Mouse (Mus musculus): ENCODE measurements around the gene Apobec1. TPM values are rescaled to one million over a fixed set of nuclear protein-coding genes. Genes with fewer than 3 reads are reported as not detected.

Apobec1 gene
- polyA plus RNA-seq, 1 experiment from 2014 or later: 3.7 TPM

GRCm38 (mm10) chr6:122621066-122621465 is 18.8 kb upstream of the Apobec1 start:
- no peak overlapping the region for H3K9ac ChIP-seq
- no peak overlapping the region for H3K4me3 ChIP-seq
- H3K4me1 ChIP-seq: no peaks in the 10 kb centered on the region
- ATAC-seq: no peak
- H3K4me2 ChIP-seq: no peak overlapping the region
- H3K27ac ChIP-seq: no peak overlapping the region
- no peaks in the 10 kb centered on the region for H3K9me3 ChIP-seq (replicated peaks)
- no peaks in the 10 kb centered on the region for H3K36me3 ChIP-seq
- 77% methylated on average over 6 of the region's 6 CpGs for WGBS (ENCODE audit: insufficient replicate concordance)
- H3K27me3 ChIP-seq (replicated peaks): peaks cover 3% of the 10 kb centered on the region

- WGBS (ENCODE audit: insufficient replicate concordance): 51% methylated on average over 3 of the region's 3 CpGs
- Histone ChIP-seq H3K4me1 (no peaks in the 10 kb centered on the region), H3K4me3 (no peak overlapping the region)
Observed at GRCm38 (mm10) chr6:122616022-122616421, 13.8 kb upstream of the Apobec1 start.

GRCm38 (mm10) chr6:122614047-122614446 is 11.8 kb upstream of the Apobec1 start:
- H3K9ac ChIP-seq: no peak overlapping the region
- H3K27ac ChIP-seq: no peak overlapping the region
- no peak overlapping the region for H3K4me3 ChIP-seq
- H3K27me3 ChIP-seq (replicated peaks): no peaks in the 10 kb centered on the region
- H3K4me2 ChIP-seq: no peak overlapping the region
- no peaks in the 10 kb centered on the region for H3K9me3 ChIP-seq (replicated peaks)
- 31% methylated on average over 2 of the region's 2 CpGs for WGBS (ENCODE audit: insufficient replicate concordance)
- H3K4me1 ChIP-seq: peaks cover 15% of the 10 kb centered on the region
- no peak for ATAC-seq
- H3K36me3 ChIP-seq: no peaks in the 10 kb centered on the region

More at GRCm38 (mm10) chr6:122616022-122616421, 13.8 kb upstream of the Apobec1 start:
- Histone ChIP-seq H3K4me2 (no peak overlapping the region), H3K9ac (no peak overlapping the region), H3K27ac (no peak overlapping the region), H3K36me3 (no peaks in the 10 kb centered on the region), H3K9me3 (replicated peaks) (no peaks in the 10 kb centered on the region), H3K27me3 (replicated peaks) (no peaks in the 10 kb centered on the region)
- no peak for ATAC-seq

- Histone ChIP-seq H3K9me3 (replicated peaks) (no peaks in the 10 kb centered on the region), H3K27me3 (replicated peaks) (no peaks in the 10 kb centered on the region), H3K27ac (no peak overlapping the region), H3K4me3 (no peak overlapping the region), H3K9ac (no peak overlapping the region), H3K4me1 (peaks cover 28% of the 10 kb centered on the region), H3K36me3 (no peaks in the 10 kb centered on the region), H3K4me2 (no peak overlapping the region)
- WGBS (ENCODE audit: insufficient replicate concordance): 62% methylated on average over 4 of the region's 4 CpGs
- ATAC-seq: no peak
Observed at GRCm38 (mm10) chr6:122612426-122612825, 10.2 kb upstream of the Apobec1 start.

GRCm38 (mm10) chr6:122609771-122610170 is 7.5 kb upstream of the Apobec1 start, which contains the start of gene Gdf3:
Gene Gdf3 (minus strand): TSS chr6:122610087.
- Histone ChIP-seq H3K27ac (peak within 1 kb of the TSS; percentile 23; the same call in 1 of the 2 replicates), H3K4me3 (peak within 1 kb of the TSS; percentile 28), H3K9me3 (replicated peaks) (no peaks in the 10 kb centered on the region), H3K27me3 (replicated peaks) (no peaks in the 10 kb centered on the region), H3K4me1 (peaks cover 29% of the 10 kb centered on the region), H3K9ac (peak within 1 kb of the TSS; percentile 59), H3K4me2 (peak within 1 kb of the TSS; percentile 67), H3K36me3 (no peaks in the 10 kb centered on the region)
- 12% methylated on average over 14 of the region's 14 CpGs for WGBS (ENCODE audit: insufficient replicate concordance)
- peak; percentile 86 for ATAC-seq

GRCm38 (mm10) chr6:122609377-122609728 is 7.1 kb upstream of the Apobec1 start:
- Histone ChIP-seq H3K9ac (peak overlapping the region; percentile 59), H3K27ac (peak overlapping the region; percentile 23; the same call in 1 of the 2 replicates), H3K4me3 (peak overlapping the region; percentile 28), H3K27me3 (replicated peaks) (no peaks in the 10 kb centered on the region), H3K4me2 (peak overlapping the region; percentile 67), H3K36me3 (no peaks in the 10 kb centered on the region), H3K9me3 (replicated peaks) (no peaks in the 10 kb centered on the region), H3K4me1 (peaks cover 30% of the 10 kb centered on the region)
- 12% methylated on average over 9 of the region's 9 CpGs for WGBS (ENCODE audit: insufficient replicate concordance)
- ATAC-seq: peak; percentile 69

- peak overlapping the region; percentile 59 for H3K9ac ChIP-seq
- peak overlapping the region; percentile 67 for H3K4me2 ChIP-seq
- no peak for ATAC-seq
- H3K9me3 ChIP-seq (replicated peaks): no peaks in the 10 kb centered on the region
- peak overlapping the region; percentile 23; the same call in 1 of the 2 replicates for H3K27ac ChIP-seq
- WGBS (ENCODE audit: insufficient replicate concordance): 62% methylated on average over 10 of the region's 10 CpGs
- H3K4me3 ChIP-seq: peak overlapping the region; percentile 28
- H3K36me3 ChIP-seq: no peaks in the 10 kb centered on the region
- H3K4me1 ChIP-seq: peaks cover 30% of the 10 kb centered on the region
- H3K27me3 ChIP-seq (replicated peaks): no peaks in the 10 kb centered on the region
Observed at GRCm38 (mm10) chr6:122608434-122609376, 6.5 kb upstream of the Apobec1 start.

- H3K4me2 ChIP-seq: peak overlapping the region; percentile 67
- no peaks in the 10 kb centered on the region for H3K9me3 ChIP-seq (replicated peaks)
- peaks cover 34% of the 10 kb centered on the region for H3K4me1 ChIP-seq
- no peaks in the 10 kb centered on the region for H3K36me3 ChIP-seq
- no peak overlapping the region for H3K4me3 ChIP-seq
- H3K27ac ChIP-seq: no peak overlapping the region
- no peak overlapping the region for H3K9ac ChIP-seq
- no peak for ATAC-seq
- no peaks in the 10 kb centered on the region for H3K27me3 ChIP-seq (replicated peaks)
- WGBS (ENCODE audit: insufficient replicate concordance): 84% methylated on average over 12 of the region's 12 CpGs
Observed at GRCm38 (mm10) chr6:122607700-122608099, 5.5 kb upstream of the Apobec1 start.

- Histone ChIP-seq H3K36me3 (no peaks in the 10 kb centered on the region), H3K27ac (no peak overlapping the region), H3K9ac (no peak overlapping the region), H3K4me2 (no peak overlapping the region), H3K4me3 (no peak overlapping the region), H3K4me1 (peaks cover 36% of the 10 kb centered on the region), H3K27me3 (replicated peaks) (no peaks in the 10 kb centered on the region), H3K9me3 (replicated peaks) (no peaks in the 10 kb centered on the region)
- no peak for ATAC-seq
- 84% methylated on average over 11 of the region's 11 CpGs for WGBS (ENCODE audit: insufficient replicate concordance)
Observed at GRCm38 (mm10) chr6:122606661-122607060, 4.4 kb upstream of the Apobec1 start.

GRCm38 (mm10) chr6:122605483-122605882 is 3.2 kb upstream of the Apobec1 start:
- ATAC-seq: no peak
- WGBS (ENCODE audit: insufficient replicate concordance): 70% methylated on average over 8 of the region's 8 CpGs

GRCm38 (mm10) chr6:122604260-122604659 is 2.0 kb upstream of the Apobec1 start:
- no peak for ATAC-seq
- Histone ChIP-seq H3K4me2 (no peak overlapping the region), H3K4me3 (no peak overlapping the region), H3K27me3 (replicated peaks) (no peaks in the 10 kb centered on the region), H3K36me3 (no peaks in the 10 kb centered on the region), H3K9me3 (replicated peaks) (no peaks in the 10 kb centered on the region), H3K4me1 (peaks cover 24% of the 10 kb centered on the region), H3K27ac (no peak overlapping the region), H3K9ac (no peak overlapping the region)

More at GRCm38 (mm10) chr6:122605483-122605882, 3.2 kb upstream of the Apobec1 start:
- Histone ChIP-seq H3K9ac (no peak overlapping the region), H3K36me3 (no peaks in the 10 kb centered on the region), H3K4me3 (no peak overlapping the region), H3K9me3 (replicated peaks) (no peaks in the 10 kb centered on the region), H3K4me2 (no peak overlapping the region), H3K4me1 (peaks cover 36% of the 10 kb centered on the region), H3K27me3 (replicated peaks) (no peaks in the 10 kb centered on the region), H3K27ac (no peak overlapping the region)

- Histone ChIP-seq H3K4me3 (peak overlapping the region; percentile 65), H3K4me1 (peaks cover 11% of the 10 kb centered on the region), H3K27ac (peak overlapping the region; percentile 84), H3K9me3 (replicated peaks) (no peaks in the 10 kb centered on the region), H3K36me3 (no peaks in the 10 kb centered on the region), H3K4me2 (peak overlapping the region; percentile 72), H3K9ac (peak overlapping the region; percentile 78), H3K27me3 (replicated peaks) (no peaks in the 10 kb centered on the region)
- ATAC-seq: no peak
- 7% methylated on average over 1 of the region's 1 CpGs for WGBS (ENCODE audit: insufficient replicate concordance)
Observed at GRCm38 (mm10) chr6:122602992-122603322, 713 bp upstream of the Apobec1 start.

Measured in liver, embryonic 12.5 days (tissue).